Mouse (Mus musculus) 416B (cell line): ENCODE measurements around the gene Atp11a.
A peak's percentile ranks its signal among the peaks of the same experiment; 100 is the strongest.

Experiments used
- DNase-seq: peaks from one replicate; pipeline ENCODE4 v3.0.0; 2011; ENCODE audit warnings: low read depth

Atp11a gene

DNA sequence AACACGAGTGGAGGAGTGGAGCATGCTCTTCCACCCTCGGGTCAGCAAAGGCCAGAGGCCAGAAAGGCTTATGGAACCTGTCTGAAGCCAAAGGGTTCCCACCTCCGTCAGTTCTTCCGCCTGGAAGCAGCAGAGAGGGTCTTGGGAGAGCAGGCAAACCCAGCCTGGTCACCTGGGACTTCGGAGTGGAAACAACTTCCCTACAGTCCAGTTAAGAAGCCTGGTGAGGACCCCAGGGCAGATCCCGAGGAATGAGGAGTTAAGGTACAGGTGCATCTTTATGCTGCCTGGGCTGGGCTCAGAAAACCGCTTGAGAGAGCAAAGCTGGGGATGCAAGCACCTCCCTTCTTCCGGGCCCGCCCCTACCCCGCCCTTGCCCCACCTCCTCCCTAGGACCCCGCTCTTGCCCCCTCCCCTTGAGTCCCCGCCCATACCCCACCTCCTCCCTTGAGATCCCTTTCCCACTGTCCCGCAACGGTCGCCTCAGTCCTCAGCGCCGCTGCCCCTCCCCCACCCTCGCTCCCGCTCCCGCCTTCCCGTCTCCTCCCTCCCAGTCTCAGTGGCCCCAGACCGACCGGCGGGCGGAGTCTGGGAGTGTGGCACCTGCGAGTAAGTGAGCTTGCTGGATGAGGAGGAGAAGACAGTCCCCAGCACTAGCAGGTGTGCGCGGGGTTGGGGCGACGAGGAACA lies 116.7 kb downstream of the Atp11a start, which contains the start of gene Mcf2l:
Mcf2l (plus strand) TSS at position 450 of the 690 bp plus-strand sequence.
- DNase-seq: no peak

DNA sequence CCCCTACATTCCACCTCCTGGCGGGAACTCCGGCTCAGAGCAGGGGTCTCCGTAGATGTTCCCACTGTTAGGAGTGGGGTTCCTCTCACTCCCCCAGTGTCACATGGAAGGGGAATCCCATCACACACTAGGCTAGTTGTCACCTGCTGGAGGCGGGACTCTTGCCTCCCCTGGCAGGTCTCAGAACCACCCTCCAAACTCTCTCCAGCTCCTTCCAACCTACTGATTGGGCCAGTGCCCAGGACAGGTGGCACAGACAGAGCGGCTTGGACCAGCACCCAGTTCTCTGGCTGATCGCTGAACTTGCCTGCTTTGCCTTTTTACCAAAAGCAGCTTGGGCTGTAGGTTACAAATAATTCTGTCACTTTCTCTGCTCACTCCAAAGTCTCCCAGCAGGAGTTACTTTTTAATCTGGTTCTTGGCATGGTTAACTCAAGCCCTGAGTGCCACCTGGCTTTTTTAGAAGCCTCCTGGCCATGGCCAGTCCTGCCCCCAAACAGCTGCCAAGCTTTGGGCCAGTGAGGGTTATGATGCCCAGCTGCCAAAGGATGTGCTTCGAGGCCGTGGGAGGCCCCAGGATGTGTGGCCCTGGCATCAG lies 117.5 kb downstream of the Atp11a start:
- no peak for DNase-seq

- no peak for DNase-seq
Observed at GRCm38 (mm10) chr8:12874971-12875370, 118.2 kb downstream of the Atp11a start.

- peak; percentile 80 for DNase-seq
Observed at GRCm38 (mm10) chr8:12877126-12877525, 120.3 kb downstream of the Atp11a start.

GRCm38 (mm10) chr8:12880163-12880562 lies 123.3 kb downstream of the Atp11a start:
- DNase-seq: no peak

GRCm38 (mm10) chr8:12883051-12884004 lies 126.5 kb downstream of the Atp11a start:
- peak; percentile 70 for DNase-seq

- DNase-seq: no peak
Observed at GRCm38 (mm10) chr8:12887772-12888435, 131.1 kb downstream of the Atp11a start.

DNA sequence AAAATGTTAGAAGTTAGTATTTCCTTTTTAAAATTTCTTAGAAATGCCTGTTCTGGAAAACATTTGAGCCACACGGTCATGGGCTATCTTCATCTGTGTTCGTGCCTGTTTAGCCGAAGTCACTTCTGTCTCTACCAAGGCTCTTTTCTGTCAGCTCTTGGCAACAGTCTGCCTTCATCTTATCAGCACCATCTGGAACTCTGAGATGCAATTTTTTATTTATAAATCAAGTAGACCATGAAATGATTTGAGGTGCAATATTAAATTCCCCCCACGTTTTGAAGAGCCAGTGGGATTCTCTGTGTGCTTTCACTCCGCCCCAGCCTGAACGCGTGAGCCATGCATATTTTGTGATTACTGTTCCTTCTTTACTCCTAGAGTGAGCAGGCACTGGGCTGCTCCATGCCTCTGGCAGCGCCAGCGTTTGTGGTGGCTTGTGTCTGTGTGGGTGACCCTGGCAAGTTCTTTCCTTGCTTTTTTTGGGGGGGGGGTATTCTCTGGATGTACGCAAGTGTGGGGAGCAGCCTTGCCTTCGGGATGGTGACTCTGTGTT lies 132.3 kb downstream of the Atp11a start:
- DNase-seq: no peak

- DNase-seq: no peak
Observed at GRCm38 (mm10) chr8:12892882-12893446, 136.2 kb downstream of the Atp11a start.

DNA sequence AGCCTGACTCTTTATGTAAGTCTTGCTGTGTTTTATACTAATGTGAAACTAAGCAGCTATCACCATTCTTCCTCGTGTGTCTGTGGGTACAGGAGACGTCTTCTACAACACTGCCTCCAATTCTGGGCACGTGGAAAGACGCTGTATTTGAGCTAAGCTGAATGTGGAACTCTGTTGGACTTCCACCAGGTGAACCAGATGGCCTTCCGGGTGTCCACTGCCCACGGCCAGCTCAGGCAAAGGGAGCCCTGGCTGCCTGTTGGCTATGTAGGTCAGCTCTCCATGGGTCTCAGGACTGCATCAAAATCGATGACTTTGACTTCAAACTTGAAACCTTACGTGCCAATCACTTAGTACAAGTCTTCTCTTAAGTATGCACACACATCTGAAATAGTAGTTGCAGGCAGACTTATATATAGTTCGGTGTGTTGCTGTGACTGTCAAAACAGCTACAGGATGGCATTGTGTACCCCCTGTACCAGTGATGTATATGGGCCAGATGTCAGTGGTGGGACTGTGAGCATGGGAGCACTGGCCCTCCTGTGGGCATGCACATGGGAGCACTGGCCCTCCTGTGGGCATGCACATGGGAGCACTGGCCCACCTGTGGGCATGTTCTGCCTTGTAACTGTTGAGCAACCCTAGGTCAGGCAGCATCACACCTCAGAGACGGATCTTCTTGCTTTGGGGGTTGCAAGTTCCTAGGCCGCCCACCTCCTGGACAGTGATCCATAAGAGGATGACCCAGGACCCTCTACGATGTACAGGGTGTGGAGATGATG lies 137.2 kb downstream of the Atp11a start:
- no peak for DNase-seq

DNA sequence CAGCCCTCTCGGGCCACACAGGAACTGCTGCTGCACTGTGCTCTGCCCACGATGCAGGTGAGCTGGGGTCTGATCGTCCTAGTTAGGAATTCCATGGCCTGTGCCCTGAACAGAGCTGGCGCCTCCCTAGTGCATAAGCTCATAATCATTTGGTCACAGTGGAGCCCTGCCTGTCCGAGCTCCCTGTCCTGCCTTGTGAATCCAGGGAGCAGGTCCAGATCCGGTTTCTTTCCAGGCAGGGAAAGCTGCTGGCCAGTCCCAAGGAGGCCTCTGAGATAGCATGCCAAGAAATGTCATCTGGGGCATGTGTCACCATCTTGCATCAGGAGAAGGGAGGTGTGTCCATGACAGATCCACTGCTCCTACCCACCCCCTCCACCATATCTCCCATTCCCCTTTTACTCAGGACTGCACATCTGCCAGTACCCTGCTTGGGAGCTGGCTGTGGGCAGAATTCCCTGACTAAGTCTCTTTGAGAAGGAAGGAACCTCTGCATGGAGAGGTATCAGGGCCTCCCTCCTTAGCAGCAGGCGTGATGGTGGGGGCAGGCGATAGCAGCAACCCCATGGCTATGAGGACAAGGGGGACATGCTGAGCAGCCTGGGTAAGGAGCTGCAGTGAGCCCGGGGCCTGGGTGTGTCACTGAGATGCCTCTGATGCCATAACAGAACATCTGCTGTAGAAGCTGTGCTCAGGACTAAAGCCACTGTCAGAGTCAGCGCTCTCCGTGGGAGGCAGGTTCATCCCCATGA lies 138.1 kb downstream of the Atp11a start:
- no peak for DNase-seq

GRCm38 (mm10) chr8:12895535-12896150 lies 138.8 kb downstream of the Atp11a start:
- peak; percentile 12 for DNase-seq

DNA sequence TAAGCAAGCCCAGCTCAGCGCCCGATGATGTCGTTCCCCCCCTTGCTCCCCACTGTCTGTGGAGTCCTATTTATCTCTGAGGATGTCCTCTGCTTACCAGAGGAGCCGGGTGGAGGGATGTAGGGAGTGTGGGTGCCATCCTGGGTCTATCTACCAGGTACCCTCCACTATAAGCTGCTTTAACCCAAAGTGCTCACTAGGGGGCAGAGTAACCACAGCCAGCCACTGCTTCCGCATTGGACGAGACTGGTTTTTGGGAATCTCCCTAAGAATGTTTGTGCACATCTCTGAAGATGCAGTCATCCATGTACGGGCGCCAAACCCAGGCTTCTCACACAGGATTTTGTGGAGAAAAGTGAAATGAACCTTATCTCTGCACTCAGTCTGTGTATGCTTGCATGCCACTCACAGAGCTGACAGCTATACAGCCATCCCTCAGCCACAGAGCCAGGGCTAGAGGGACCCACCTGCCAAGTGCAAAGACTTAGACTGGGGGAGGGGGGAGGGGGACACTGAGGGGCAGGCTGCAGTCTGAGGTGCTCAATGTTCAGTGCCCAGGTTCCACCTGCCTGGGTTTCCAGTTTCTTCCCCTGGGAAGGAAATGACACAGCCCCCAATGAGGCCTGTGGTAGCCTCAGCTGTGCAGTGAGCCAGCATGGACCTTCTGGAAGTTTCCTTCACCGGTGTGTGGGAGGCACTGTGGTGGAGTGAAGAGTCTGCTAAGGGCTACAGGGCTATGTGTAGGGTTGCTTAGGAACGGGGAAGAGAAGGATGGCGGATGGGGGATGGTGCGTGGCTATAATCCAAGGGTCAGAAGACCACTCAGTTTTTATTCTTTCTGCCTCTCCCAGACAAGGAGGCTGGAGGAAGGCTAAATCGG lies 139.9 kb downstream of the Atp11a start:
- peak; percentile 38 for DNase-seq

- DNase-seq: no peak
Observed at GRCm38 (mm10) chr8:12897815-12898214, 141.0 kb downstream of the Atp11a start.

DNA sequence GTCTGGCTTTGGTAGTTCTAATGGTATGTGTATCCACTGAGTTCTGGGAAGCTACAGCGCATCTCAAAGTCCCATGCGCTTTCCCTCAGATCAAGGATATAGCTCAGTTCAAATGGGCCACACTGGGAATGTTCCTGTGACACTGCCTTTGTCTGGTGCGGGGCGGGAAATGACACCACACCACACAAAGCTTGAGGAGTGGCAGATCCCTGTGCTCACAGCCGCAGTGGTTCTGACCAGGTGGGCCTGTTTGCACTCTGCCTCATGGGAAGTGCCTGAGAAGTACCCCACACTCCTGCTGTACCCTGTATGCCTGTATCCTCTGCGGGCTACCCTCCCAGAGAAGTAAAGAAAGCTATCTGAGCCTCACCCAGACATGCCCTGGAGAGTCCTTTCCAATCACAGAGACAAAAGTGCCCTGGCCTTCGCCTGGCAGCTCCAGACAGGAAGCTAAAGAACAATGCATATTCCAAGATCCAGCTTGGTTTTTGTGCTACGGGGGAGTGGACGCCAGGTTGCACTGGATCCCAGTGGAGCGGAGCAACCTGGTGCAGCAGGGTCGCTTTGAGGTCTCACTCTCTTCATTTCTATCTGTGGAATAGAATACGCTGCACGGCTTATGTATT lies 147.1 kb downstream of the Atp11a start:
- no peak for DNase-seq

DNA sequence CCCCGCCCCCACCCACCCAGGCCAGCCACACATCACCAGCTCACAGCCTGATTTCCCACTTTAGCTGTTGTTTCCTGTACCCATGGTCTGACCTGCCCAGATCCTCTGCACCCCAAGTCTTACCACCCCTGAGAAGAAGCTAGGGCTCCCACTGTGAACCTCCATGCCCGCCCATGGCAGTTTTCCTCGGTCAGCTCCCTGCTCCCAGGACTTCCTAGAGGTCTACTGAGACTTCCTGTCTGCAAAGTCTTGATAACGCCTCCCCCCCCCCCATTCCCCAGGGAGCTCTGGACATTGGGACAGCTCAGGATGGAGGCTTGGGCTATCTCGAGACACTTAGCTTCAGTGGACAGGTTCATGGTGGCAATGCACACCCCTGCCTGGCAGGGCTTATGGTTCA lies 148.3 kb downstream of the Atp11a start:
- no peak for DNase-seq

DNA sequence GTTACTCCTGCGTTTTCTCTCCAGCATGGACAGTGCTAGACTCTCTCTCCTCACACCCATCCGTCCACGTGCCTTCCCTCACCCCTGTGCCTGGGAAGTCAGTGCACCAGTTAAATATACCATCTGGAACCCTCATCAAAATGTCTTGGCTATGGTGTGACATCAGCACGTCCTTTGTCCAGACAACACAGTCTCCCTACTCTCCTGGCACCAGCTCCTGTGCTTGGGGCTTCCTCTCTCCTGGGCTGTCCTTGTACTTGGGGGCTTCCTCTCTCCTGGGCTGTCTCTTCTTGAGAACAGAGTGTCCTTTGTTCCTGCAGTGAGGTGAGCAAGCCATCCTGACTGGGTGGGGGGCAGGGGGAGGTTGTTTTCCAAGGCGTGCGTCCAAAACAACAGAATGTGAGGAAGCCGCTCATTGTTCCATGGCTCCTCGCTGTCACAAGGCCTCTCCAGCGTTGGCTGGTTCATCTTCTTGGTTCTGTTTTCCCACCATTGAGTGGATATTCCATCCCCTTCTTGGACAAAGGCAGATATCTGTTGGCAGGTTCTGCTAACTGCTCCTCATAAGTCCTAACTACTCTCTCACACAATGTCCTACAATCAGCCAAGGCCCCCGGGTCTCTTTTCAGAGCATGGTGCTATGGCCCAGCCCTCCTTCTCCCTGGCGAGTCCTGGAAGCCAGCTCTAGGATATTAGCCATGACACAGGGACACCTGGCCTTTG lies 148.9 kb downstream of the Atp11a start:
- DNase-seq: no peak
